Comparison of ENCODE assay signal across 13 mouse cellular contexts in genomic region chr4:89469406-89469805, GRCm38 (mm10).
A peak's percentile ranks its signal among the peaks of the same experiment; 100 is the strongest.
DNase-seq lines count a peak whose midpoint lies in the region; ATAC-seq and TF ChIP-seq lines count a peak whose summit lies in the region.
"Had no signal": no experiment of that assay in that cellular context is flagged by ENCODE, and none has a peak within 500 bp of the region (broad histone marks: within the 10 kb centered on the region; RNA-seq: fewer than 3 reads in every experiment).

No protein-coding gene starts in this region.

- H3K27me3 ChIP-seq in hindbrain, embryonic 16.5 days (replicated peaks; ENCODE audit: control insufficient read depth, insufficient read depth, low read length) = no peaks in the 10 kb centered on the region
- no peaks in the 10 kb centered on the region for H3K27me3 ChIP-seq in hindbrain, embryonic 10.5 days (ENCODE audit: insufficient read depth, poor library complexity, severe bottlenecking)
- no peaks in the 10 kb centered on the region for H3K27me3 ChIP-seq in CH12.LX (replicated peaks)
- H3K27me3 ChIP-seq in forebrain, embryonic 14.5 days (replicated peaks; ENCODE audit: control insufficient read depth, insufficient read depth, low read length) = no peaks in the 10 kb centered on the region
- H3K27me3 ChIP-seq: neural tube, embryonic 13.5 days had no signal

- peak overlapping the region; percentile 51 for H3K27ac ChIP-seq in gastrocnemius, adult 2 months
- H3K27ac ChIP-seq in hindbrain, embryonic 16.5 days (ENCODE audit: low read depth, low read length) = no peak overlapping the region
- no peak overlapping the region for H3K27ac ChIP-seq in hindbrain, embryonic 10.5 days
- peak overlapping the region; percentile 11; the same call in 1 of the 2 replicates for H3K27ac ChIP-seq in CH12.LX (ENCODE audit: insufficient read depth, low read depth)
- no peak overlapping the region for H3K27ac ChIP-seq in forebrain, embryonic 14.5 days (ENCODE audit: low read depth, low read length)
- H3K27ac ChIP-seq: macrophage; neural tube, embryonic 13.5 days had no signal

- dilution Hi-C loops in CH12.LX (cut with MboI; ENCODE audit: extremely low pct_ligation_motif_present, extremely low pct_unique_long_range_greater_than_20kb, low sequenced_read_pairs) = no loop called here

- no peak overlapping the region for H3K9ac ChIP-seq in hindbrain, embryonic 16.5 days (ENCODE audit: low read depth, low read length)
- H3K9ac ChIP-seq in CH12.LX (ENCODE audit: insufficient read depth, low read depth) = no peak overlapping the region
- no peak overlapping the region for H3K9ac ChIP-seq in forebrain, embryonic 14.5 days (ENCODE audit: low read length)
- H3K9ac ChIP-seq: neural tube, embryonic 13.5 days had no signal

- H3K4me1 ChIP-seq in hindbrain, embryonic 16.5 days (ENCODE audit: control insufficient read depth, insufficient read depth, low read depth, low read length) = peaks cover 3% of the 10 kb centered on the region; the same call in 1 of the 2 replicates
- H3K4me1 ChIP-seq in hindbrain, embryonic 10.5 days (replicated peaks) = peaks cover 14% of the 10 kb centered on the region
- peaks cover 5% of the 10 kb centered on the region in 2 experiments; a peak in 3 of 4 replicates for H3K4me1 ChIP-seq in CH12.LX (ENCODE audit: control insufficient read depth in 1 of 2, insufficient read depth in 2 of 2)
- H3K4me1 ChIP-seq in forebrain, embryonic 14.5 days (ENCODE audit: control insufficient read depth, insufficient read depth, low read length) = peaks cover 6% of the 10 kb centered on the region

- WGBS in hindbrain, embryonic 16.5 days = 69% methylated on average over 3 of the region's 3 CpGs
- WGBS in hindbrain, embryonic 10.5 days = 75% methylated on average over 3 of the region's 3 CpGs
- WGBS in forebrain, embryonic 14.5 days = 44% methylated on average over 3 of the region's 3 CpGs

- in situ Hi-C loops in CH12.LX (cut with MboI; ENCODE audit: low pct_ligation_motif_present, low pct_unique_long_range_greater_than_20kb, low sequenced_read_pairs) = no loop called here

- no peak for TF ChIP-seq CTCF in gastrocnemius, adult 2 months (IDR thresholded peaks at IDR 0.05)
- no peak for TF ChIP-seq CTCF in CH12.LX (conservative IDR thresholded peaks at IDR 0.05 in 1 of 2, IDR thresholded peaks at IDR 0.05 in 1 of 2; ENCODE audit: low read depth in 2 of 2, low read length in 2 of 2)

- peak overlapping the region; percentile 29 for H3K4me3 ChIP-seq in gastrocnemius, adult 2 months
- H3K4me3 ChIP-seq in hindbrain, embryonic 16.5 days (ENCODE audit: low read length) = no peak overlapping the region
- H3K4me3 ChIP-seq in hindbrain, embryonic 10.5 days = no peak overlapping the region
- H3K4me3 ChIP-seq in CH12.LX (replicated peaks in 1 of 3; ENCODE audit: low read depth in 2 of 3, low read length in 2 of 3, poor library complexity in 1 of 3) = no peak overlapping the region
- no peak overlapping the region for H3K4me3 ChIP-seq in forebrain, embryonic 14.5 days (ENCODE audit: low read depth, low read length)
- H3K4me3 ChIP-seq: neural tube, embryonic 13.5 days had no signal

- no peak for TF ChIP-seq RAD21 in CH12.LX (IDR thresholded peaks at IDR 0.05; ENCODE audit: low read depth, low read length)

- no peaks in the 10 kb centered on the region for H3K9me3 ChIP-seq in hindbrain, embryonic 16.5 days (ENCODE audit: control insufficient read depth, low read length)
- H3K9me3 ChIP-seq in hindbrain, embryonic 10.5 days = no peaks in the 10 kb centered on the region
- H3K9me3 ChIP-seq in CH12.LX (replicated peaks; ENCODE audit: low read length) = no peaks in the 10 kb centered on the region
- H3K9me3 ChIP-seq in forebrain, embryonic 14.5 days (replicated peaks; ENCODE audit: control insufficient read depth, low read length) = no peaks in the 10 kb centered on the region
- H3K9me3 ChIP-seq: neural tube, embryonic 13.5 days had no signal

- intact Hi-C loops in gastrocnemius, adult 2 months (cut with DNase I) = no loop called here
- intact Hi-C loops in gastrocnemius, postnatal 36 days (cut with DNase I) = no loop called here

- no peak for TF ChIP-seq EP300 in CH12.LX (IDR thresholded peaks at IDR 0.05; ENCODE audit: low read length)

- no peak for DNase-seq in gastrocnemius, adult 2 months
- DNase-seq in gastrocnemius, postnatal 36 days = no peak
- DNase-seq in hindbrain, embryonic 10.5 days (ENCODE audit: low spot score) = no peak
- DNase-seq in CH12.LX (ENCODE audit: extremely low read depth) = no peak
- no peak for DNase-seq in forebrain, embryonic 14.5 days (ENCODE audit: low spot score)
- no peak for DNase-seq in right cerebral cortex, postnatal 4 days
- DNase-seq in adrenal gland, adult (ENCODE audit: inconsistent age in 2 of 2, low spot score in 1 of 2) = no peak
- DNase-seq: cerebellum, adult 9-10 months; liver; lung, adult 2 months had no signal

- no peak overlapping the region for H3K4me2 ChIP-seq in hindbrain, embryonic 16.5 days (ENCODE audit: low read length)
- peak overlapping the region; percentile 21; the same call in 1 of the 2 replicates for H3K4me2 ChIP-seq in CH12.LX (ENCODE audit: insufficient read depth, low read depth, poor library complexity, severe bottlenecking)
- no peak overlapping the region for H3K4me2 ChIP-seq in forebrain, embryonic 14.5 days (ENCODE audit: low read length)
- H3K4me2 ChIP-seq: neural tube, embryonic 13.5 days had no signal

- TF ChIP-seq POLR2A in CH12.LX (IDR thresholded peaks at IDR 0.05; ENCODE audit: low read depth, low read length) = no peak

- peak; percentile 24; the same call in 1 of the 2 replicates for ATAC-seq in hindbrain, embryonic 16.5 days
- ATAC-seq in forebrain, embryonic 14.5 days = 0 out of 2 replicates have a peak, but pooled peaks have one; percentile 8

- H3K79me2 ChIP-seq in CH12.LX (replicated peaks; ENCODE audit: control insufficient read depth, extremely low read depth, insufficient read depth, poor library complexity, severe bottlenecking) = no peaks in the 10 kb centered on the region; the same call in 1 of the 2 replicates

- H3K36me3 ChIP-seq in hindbrain, embryonic 16.5 days (ENCODE audit: control insufficient read depth, insufficient read depth, low read length) = no peaks in the 10 kb centered on the region
- H3K36me3 ChIP-seq in hindbrain, embryonic 10.5 days = no peaks in the 10 kb centered on the region
- peaks cover 40 to 78% of the 10 kb centered on the region in 2 experiments for H3K36me3 ChIP-seq in CH12.LX (replicated peaks in 1 of 2; ENCODE audit: control insufficient read depth in 1 of 2, insufficient read depth in 1 of 2, low read length in 1 of 2)
- no peaks in the 10 kb centered on the region for H3K36me3 ChIP-seq in forebrain, embryonic 14.5 days (ENCODE audit: control insufficient read depth, insufficient read depth, low read length)
- H3K36me3 ChIP-seq: neural tube, embryonic 13.5 days had no signal

TF ChIP-seq in CH12.LX, 34 proteins besides CTCF, POLR2A, EP300 and RAD21:
- TF ChIP-seq ZNF384 (IDR thresholded peaks at IDR 0.05; ENCODE audit: low read depth, low read length) = no peak
- TF ChIP-seq E2F4 (IDR thresholded peaks at IDR 0.05; ENCODE audit: insufficient replicate concordance, low read depth, low read length) = no peak
- TF ChIP-seq GABPA (IDR thresholded peaks at IDR 0.05; ENCODE audit: insufficient replicate concordance, low read depth, low read length) = no peak
- TF ChIP-seq RCOR1 (conservative IDR thresholded peaks at IDR 0.05; ENCODE audit: low read depth, low read length) = no peak
- no peak for TF ChIP-seq POLR2AphosphoS2 (IDR thresholded peaks at IDR 0.05; ENCODE audit: low read depth, low read length)
- no peak for TF ChIP-seq ZKSCAN1 (IDR thresholded peaks at IDR 0.05; ENCODE audit: borderline replicate concordance, low read depth, low read length)
- no peak for TF ChIP-seq TBP (conservative IDR thresholded peaks at IDR 0.05; ENCODE audit: low read depth, low read length)
- no peak for TF ChIP-seq TCF12 (IDR thresholded peaks at IDR 0.05; ENCODE audit: low read depth, low read length)
- no peak for TF ChIP-seq ETS1 (conservative IDR thresholded peaks at IDR 0.05; ENCODE audit: low read depth, low read length)
- no peak for TF ChIP-seq ZC3H11A (IDR thresholded peaks at IDR 0.05; ENCODE audit: low read depth, low read length)
- TF ChIP-seq IRF4 (IDR thresholded peaks at IDR 0.05; ENCODE audit: low read depth, low read length) = no peak
- TF ChIP-seq USF2 (conservative IDR thresholded peaks at IDR 0.05; ENCODE audit: low read depth, low read length) = no peak

Comparison
In these comparisons a context has a peak if more than half of its experiments do, and no peak if none do; other contexts are left out.
1. H3K27ac ChIP-seq: peak in gastrocnemius, adult 2 months (single experiment) and CH12.LX (single experiment); none in hindbrain, embryonic 16.5 days (single experiment), hindbrain, embryonic 10.5 days (single experiment) and forebrain, embryonic 14.5 days (single experiment).